21 mouse cellular contexts compared by ENCODE assay signal in the genomic region with DNA sequence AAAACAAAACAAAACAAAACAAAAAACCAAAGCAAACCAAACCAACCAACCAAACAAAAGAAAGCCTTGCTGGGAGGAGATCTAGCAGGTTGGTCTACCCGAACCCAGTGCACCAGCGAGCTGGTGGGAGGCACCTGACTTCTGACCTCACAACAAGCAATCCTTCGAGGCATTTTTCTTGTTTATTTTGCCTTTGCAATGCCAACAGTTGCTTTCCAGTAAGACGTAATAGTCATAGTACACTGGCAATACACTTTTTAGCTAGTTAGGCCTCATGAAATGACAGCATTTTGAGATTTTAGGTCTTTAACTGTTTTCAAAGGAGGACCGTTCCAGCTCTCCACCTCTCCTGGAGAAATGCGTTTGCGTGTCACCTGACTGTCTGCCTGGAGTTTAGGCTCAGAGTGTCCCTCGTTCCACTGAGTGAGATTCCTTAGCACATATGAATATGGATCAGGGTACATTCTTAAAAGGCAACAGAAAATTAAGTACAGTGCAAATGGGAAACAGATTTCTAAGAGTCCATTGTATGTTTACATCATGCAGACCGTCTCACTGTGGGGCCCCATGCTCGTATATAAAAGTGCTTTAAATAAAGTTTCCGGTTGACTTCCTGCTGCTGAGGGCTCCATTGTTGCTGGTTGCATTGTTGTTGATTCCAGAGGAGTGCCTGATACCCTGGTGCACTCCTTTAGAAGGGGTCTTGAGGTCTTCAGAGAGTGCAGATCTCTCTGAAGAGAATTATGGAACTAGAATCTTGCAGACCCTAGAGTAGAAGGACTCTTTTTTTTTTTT. TPM values are rescaled to one million over a fixed set of nuclear protein-coding genes. Genes with fewer than 3 reads are reported as not detected.
DNase-seq lines count a peak whose midpoint lies in the region; ATAC-seq and TF ChIP-seq lines count a peak whose summit lies in the region.
"Had no signal": no experiment of that assay in that cellular context is flagged by ENCODE, and none has a peak within 500 bp of the region (broad histone marks: within the 10 kb centered on the region; RNA-seq: fewer than 3 reads in every experiment).

No protein-coding gene starts in this region.

- H3K27me3 ChIP-seq in liver, adult 2 months (ENCODE audit: control insufficient read depth, insufficient read depth, low read length) = no peaks in the 10 kb centered on the region
- no peaks in the 10 kb centered on the region for H3K27me3 ChIP-seq in liver, embryonic 11.5 days (replicated peaks; ENCODE audit: control insufficient read depth, insufficient read depth, low read length)
- H3K27me3 ChIP-seq in kidney, adult 2 months (replicated peaks; ENCODE audit: control insufficient read depth, insufficient read depth, low read length) = no peaks in the 10 kb centered on the region

- no peak for TF ChIP-seq CTCF in liver, adult 2 months (IDR thresholded peaks at IDR 0.05; ENCODE audit: low read depth, low read length)
- TF ChIP-seq CTCF in kidney, adult 2 months (conservative IDR thresholded peaks at IDR 0.05; ENCODE audit: insufficient read depth, insufficient read length, low read depth, low read length) = no peak

- H3K4me1 ChIP-seq in liver, adult 2 months (ENCODE audit: control insufficient read depth, insufficient read depth, low read length) = peaks cover 16% of the 10 kb centered on the region
- H3K4me1 ChIP-seq in liver, embryonic 11.5 days (replicated peaks; ENCODE audit: control insufficient read depth, insufficient read depth, low read length) = no peaks in the 10 kb centered on the region
- H3K4me1 ChIP-seq in kidney, adult 2 months (ENCODE audit: control insufficient read depth, insufficient read depth, low read length) = no peaks in the 10 kb centered on the region

- peaks cover 9% of the 10 kb centered on the region; the same call in 1 of the 2 replicates for H3K79me2 ChIP-seq in liver, adult 2 months (ENCODE audit: control insufficient read depth, insufficient read depth, low read length)

- DNase-seq in embryo, embryonic 10.5 days (ENCODE audit: low spot score) = peak; percentile 21
- no peak for DNase-seq in embryo, embryonic 10 days (ENCODE audit: low spot score)
- DNase-seq in liver, adult 2 months (ENCODE audit: extremely low read depth, low read depth, low spot score) = peak; percentile 70
- DNase-seq in liver, embryonic 11.5 days (ENCODE audit: low spot score) = no peak
- peak; percentile 47 for DNase-seq in R1 (ENCODE audit: low read depth, low spot score)
- peak; percentile 32 for DNase-seq in retina, embryonic 14.5 days (ENCODE audit: low spot score)
- no peak for DNase-seq in kidney, adult 2 months
- DNase-seq: adrenal gland, adult 8-10 months; adrenal gland, postnatal 36 days; cerebellum, adult 2 months; cerebellum, postnatal 10 days; gastrocnemius, adult 2 months; gastrocnemius, postnatal 25 days had no signal

- no peak for TF ChIP-seq POLR2A in liver, adult 2 months (IDR thresholded peaks at IDR 0.05; ENCODE audit: extremely low read depth, insufficient read depth, low read length)
- TF ChIP-seq POLR2A in kidney, adult 2 months (IDR thresholded peaks at IDR 0.05; ENCODE audit: low read depth, low read length) = no peak

- H3K4me3 ChIP-seq in liver, adult 2 months (ENCODE audit: insufficient read depth, low read depth, low read length) = no peak overlapping the region
- H3K4me3 ChIP-seq in liver, embryonic 11.5 days (ENCODE audit: low read depth, low read length) = no peak overlapping the region
- no peak overlapping the region for H3K4me3 ChIP-seq in kidney, adult 2 months (ENCODE audit: insufficient read depth, low read depth, low read length)
- H3K4me3 ChIP-seq: gastrocnemius, adult 2 months; heart, embryonic 12.5 days; hindbrain, embryonic 10.5 days had no signal

- no peak overlapping the region for H3K9ac ChIP-seq in liver, adult 2 months (ENCODE audit: low read depth, low read length)
- H3K9ac ChIP-seq in liver, embryonic 11.5 days (ENCODE audit: low read depth, low read length) = no peak overlapping the region
- H3K9ac ChIP-seq: heart, embryonic 12.5 days; hindbrain, embryonic 14.5 days had no signal

- H3K36me3 ChIP-seq in liver, adult 2 months (ENCODE audit: control insufficient read depth, insufficient read depth, low read length) = peaks cover 10% of the 10 kb centered on the region
- no peaks in the 10 kb centered on the region for H3K36me3 ChIP-seq in liver, embryonic 11.5 days (ENCODE audit: control insufficient read depth, insufficient read depth, low read length)
- no peaks in the 10 kb centered on the region for H3K36me3 ChIP-seq in kidney, adult 2 months (ENCODE audit: control insufficient read depth, insufficient read depth, low read length)
- H3K36me3 ChIP-seq: heart, embryonic 12.5 days; hindbrain, embryonic 10.5 days had no signal

- no peak for ATAC-seq in liver, embryonic 11.5 days (replicated peaks; ENCODE audit: low FRiP score)
- ATAC-seq: forebrain, embryonic 14.5 days had no signal

- WGBS in liver, adult 2 months = 64% methylated on average over 11 of the region's 11 CpGs
- WGBS in liver, embryonic 11.5 days = 80% methylated on average over 11 of the region's 11 CpGs
- 62% methylated on average over 11 of the region's 11 CpGs for WGBS in kidney, adult 2 months

- no peak overlapping the region for H3K4me2 ChIP-seq in liver, embryonic 11.5 days
- H3K4me2 ChIP-seq: heart, embryonic 12.5 days; hindbrain, embryonic 14.5 days had no signal

- H3K9me3 ChIP-seq in liver, embryonic 11.5 days (ENCODE audit: control insufficient read depth, low read length) = no peaks in the 10 kb centered on the region
- H3K9me3 ChIP-seq: heart, embryonic 12.5 days; hindbrain, embryonic 10.5 days had no signal

- H3K27ac ChIP-seq in liver, adult 2 months (replicated peaks; ENCODE audit: insufficient read depth, low read depth, low read length) = no peak overlapping the region
- no peak overlapping the region for H3K27ac ChIP-seq in liver, embryonic 11.5 days (ENCODE audit: low read depth, low read length)
- no peak overlapping the region for H3K27ac ChIP-seq in kidney, adult 2 months (ENCODE audit: insufficient read depth, low read depth, low read length)
- H3K27ac ChIP-seq: gastrocnemius, adult 2 months; hindbrain, embryonic 10.5 days; hindbrain, embryonic 14.5 days had no signal

RNA-seq across cellular contexts. Expression of a gene that starts 32.3 kb away (rescaled TPM):
- total RNA-seq in liver, adult 2 months (2014; rRNA removed) = 17.6 and 21.8 TPM in 2 replicates
- polyA plus RNA-seq in liver, adult 2 months (2012; rRNA removed) = 25.2 and 25.8 TPM in 2 replicates
- 0.26 and 0.29 TPM in 2 replicates for polyA plus RNA-seq in liver, embryonic 11.5 days (2014; fragmentation: Nextera tagmentation; extraction: Ambion mirVana)
- 7.9 and 11.3 TPM in 2 replicates for polyA plus RNA-seq in kidney, adult 2 months (2012; rRNA removed)

RNA-seq across cellular contexts. Expression of a gene that starts 41.9 kb away (rescaled TPM):
- 1.1 and 1.5 TPM in 2 replicates for total RNA-seq in liver, adult 2 months (2014; rRNA removed)
- polyA plus RNA-seq in liver, adult 2 months (2012; rRNA removed) = 0.15 and 0.32 TPM in 2 replicates
- polyA plus RNA-seq in liver, embryonic 11.5 days (2014; fragmentation: Nextera tagmentation; extraction: Ambion mirVana) = not detected in 2 replicates
- polyA plus RNA-seq in kidney, adult 2 months (2012; rRNA removed) = 0.16 and 1.1 TPM in 2 replicates
- total RNA-seq: adrenal gland, postnatal 36 days; granulocyte monocyte progenitor cell, adult 5-6 weeks; heart, postnatal 25 days had no signal
- polyA plus RNA-seq: C2C12; embryonic facial prominence, embryonic 11.5 days; forebrain, embryonic 14.5 days; heart, embryonic 12.5 days; hindbrain, embryonic 10.5 days had no signal

Comparison
In these comparisons a context has a peak if more than half of its experiments do, and no peak if none do; other contexts are left out.
1. DNase-seq: peak in embryo, embryonic 10.5 days (single experiment), liver, adult 2 months (single experiment), R1 (single experiment) and retina, embryonic 14.5 days (single experiment); none in embryo, embryonic 10 days (single experiment), liver, embryonic 11.5 days (single experiment) and kidney, adult 2 months (single experiment).